Mouse (Mus musculus) brain, embryonic 14.5 days (tissue): ENCODE results near the gene Aamp.

ENCODE experiments used
- CTCF ChIP-seq: fragments of 200-500 bp; IDR thresholded peaks from 2 replicates; pipeline ENCODE4 v1.5.1; 2012; ENCODE audit warnings: inconsistent platforms, mild to moderate bottlenecking, moderate library complexity, borderline replicate concordance; ENCODE audit not compliant: insufficient read depth, insufficient read length; ENCODE audit errors: extremely low read depth
- POLR2A ChIP-seq: fragments of 200-500 bp; IDR thresholded peaks from 2 replicates; pipeline ENCODE4 v1.6.1; 2012; ENCODE audit warnings: mild to moderate bottlenecking, inconsistent platforms, borderline replicate concordance; ENCODE audit not compliant: poor library complexity, insufficient read depth, insufficient read length, severe bottlenecking; ENCODE audit errors: extremely low read depth

GRCm38 (mm10) chr1:74289740-74290139 is 5.2 kb upstream of the Aamp start:
- no peak for TF ChIP-seq POLR2A
- TF ChIP-seq CTCF, result no peak
